Mouse (Mus musculus): ENCODE results near the gene A430033K04Rik.
A peak's percentile ranks its signal among the peaks of the same experiment; 100 is the strongest.

A430033K04Rik gene

DNA sequence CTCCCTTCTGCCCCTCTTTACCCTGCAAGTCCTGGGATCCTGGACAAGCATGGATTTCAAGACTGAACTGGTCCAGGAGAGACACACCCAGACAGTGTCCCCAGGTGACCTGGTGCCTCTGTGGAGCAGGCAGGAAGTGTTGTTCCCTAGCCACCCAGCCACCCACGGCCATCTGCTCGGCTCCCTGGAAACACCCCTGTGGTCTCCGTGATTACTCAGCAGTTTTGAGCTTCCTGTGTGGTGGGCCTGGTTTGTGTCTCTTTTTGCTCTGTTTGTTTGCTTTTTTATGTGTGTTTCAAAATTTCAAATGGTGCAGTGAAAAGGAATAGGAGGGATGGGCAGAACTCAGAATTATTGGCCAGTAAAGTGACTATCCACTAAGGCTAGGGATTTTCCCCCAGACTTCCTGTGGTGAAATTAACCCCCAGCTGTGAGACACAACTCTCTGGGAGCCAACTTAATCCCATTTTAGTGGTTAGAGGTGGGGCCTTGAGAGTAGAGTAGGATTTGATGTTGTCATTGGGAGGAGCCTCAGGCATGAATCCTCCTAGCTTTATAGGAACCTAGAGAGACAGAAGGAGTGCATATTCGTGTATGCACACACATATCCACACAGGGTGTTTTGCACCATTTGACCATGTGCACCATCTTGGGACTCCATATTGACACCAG, 72.0 kb downstream of the A430033K04Rik start:
- peak; percentile 20; the same call in 1 of the 2 replicates for ATAC-seq (ENCODE audit: low TSS enrichment)

DNA sequence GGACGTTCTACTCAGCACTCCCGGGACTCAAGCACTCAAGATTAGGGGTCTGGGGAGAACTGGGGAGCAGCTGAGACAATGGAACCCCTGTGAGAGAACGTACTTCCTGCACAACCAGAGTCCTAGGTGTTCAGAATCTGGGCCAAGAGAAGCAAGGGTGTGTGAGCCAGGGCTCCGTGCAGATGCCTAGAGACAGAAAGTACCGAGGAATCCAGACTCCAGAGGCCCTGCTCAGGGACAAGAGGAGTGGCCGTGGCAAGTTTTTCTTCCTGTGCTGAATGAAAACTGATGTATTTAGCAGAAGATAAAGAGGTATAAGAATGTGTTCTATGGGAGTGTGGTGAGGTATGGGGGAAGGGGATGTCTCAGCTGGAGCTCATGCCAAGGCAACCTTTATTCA, 74.8 kb downstream of the A430033K04Rik start:
- ATAC-seq (ENCODE audit: low TSS enrichment): no peak
